Mouse (Mus musculus): ENCODE results near the gene Adh1.

GRCm38 (mm10) chr3:138283831-138284230 is 23.0 kb downstream of the Adh1 start:
- no peak for TF ChIP-seq TCF12 (IDR thresholded peaks at IDR 0.05; ENCODE audit: insufficient read depth, poor library complexity, severe bottlenecking)
- no peak for TF ChIP-seq POLR2A (IDR thresholded peaks at IDR 0.05; ENCODE audit: insufficient read length, low read depth)
- no peak for TF ChIP-seq MAX (IDR thresholded peaks at IDR 0.05; ENCODE audit: low read depth)
- TF ChIP-seq SRF (IDR thresholded peaks at IDR 0.05; ENCODE audit: control insufficient read depth, insufficient read length, low read depth), result no peak
- TF ChIP-seq POLR2AphosphoS2 (IDR thresholded peaks at IDR 0.05; ENCODE audit: insufficient read length, low read depth), result no peak
- TF ChIP-seq USF1 (IDR thresholded peaks at IDR 0.05; ENCODE audit: low read depth), result no peak
- TF ChIP-seq MYOG (IDR thresholded peaks at IDR 0.05; ENCODE audit: control insufficient read depth in 1 of 3, insufficient read depth in 1 of 3, insufficient read length in 2 of 3, low read depth in 2 of 3), result no peak
- TF ChIP-seq CEBPB (IDR thresholded peaks at IDR 0.05; ENCODE audit: insufficient read depth, poor library complexity, severe bottlenecking), result no peak
- TF ChIP-seq REST (IDR thresholded peaks at IDR 0.05; ENCODE audit: insufficient read depth, insufficient read length), result no peak
- no peak for TF ChIP-seq E2F4 (IDR thresholded peaks at IDR 0.05; ENCODE audit: insufficient read depth)
- TF ChIP-seq TCF3 (IDR thresholded peaks at IDR 0.05; ENCODE audit: insufficient read length, low read depth), result no peak
- no peak for TF ChIP-seq MYOD1 (IDR thresholded peaks at IDR 0.05; ENCODE audit: control insufficient read depth in 1 of 3, insufficient read length in 2 of 3, low read depth in 2 of 3)

Data from myocyte (in vitro differentiated cells).